Comparison of ENCODE assay signal across 8 mouse cellular contexts in the genomic region with DNA sequence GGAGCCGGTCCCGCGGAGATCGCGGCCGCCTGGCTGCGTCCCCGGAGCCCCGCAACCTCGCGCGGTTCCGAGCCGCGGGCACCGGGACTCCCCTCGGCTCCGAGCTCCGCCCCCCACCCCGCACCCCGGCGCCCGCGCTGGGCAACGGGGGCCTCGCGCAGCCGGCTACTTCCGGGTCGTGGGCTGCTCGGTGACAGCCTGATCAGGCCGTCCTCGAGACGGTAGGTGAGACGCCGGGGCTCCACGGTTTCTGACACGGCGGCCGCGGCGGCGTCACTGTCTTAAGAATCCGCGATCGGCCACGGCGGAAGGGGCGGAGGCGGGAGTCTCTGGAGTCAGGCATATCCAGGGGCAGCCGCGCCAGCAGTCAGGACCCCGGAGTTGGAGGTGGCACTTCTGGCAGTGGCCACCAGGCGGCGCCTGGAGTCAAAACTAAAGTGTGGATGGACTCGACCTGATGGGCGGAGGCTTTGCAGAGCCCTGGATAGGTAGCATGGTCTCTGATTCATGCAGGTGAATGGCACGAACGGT. TPM values are rescaled to one million over a fixed set of nuclear protein-coding genes. Genes with fewer than 3 reads are reported as not detected.
A peak's percentile ranks its signal among the peaks of the same experiment; 100 is the strongest.
DNase-seq lines count a peak whose midpoint lies in the region; ATAC-seq lines count a peak whose summit lies in the region.

A gene (minus strand): TSS at position 278 of the 531 bp plus-strand sequence.

- peak within 1 kb of the TSS; percentile 95 for H3K4me3 ChIP-seq in hindbrain, embryonic 11.5 days (ENCODE audit: low read depth, low read length)

- no peaks in the 10 kb centered on the region for H3K36me3 ChIP-seq in hindbrain, embryonic 11.5 days (ENCODE audit: control insufficient read depth, insufficient read depth, low read length)

- peak within 1 kb of the TSS; percentile 79 for H3K27ac ChIP-seq in hindbrain, embryonic 11.5 days (ENCODE audit: low read depth, low read length)

- peaks cover 4% of the 10 kb centered on the region for H3K4me1 ChIP-seq in hindbrain, embryonic 11.5 days (replicated peaks; ENCODE audit: control insufficient read depth, insufficient read depth, low read length)

- H3K27me3 ChIP-seq in hindbrain, embryonic 11.5 days (ENCODE audit: control insufficient read depth, insufficient read depth, low read length) = peaks cover 3% of the 10 kb centered on the region; the same call in 1 of the 2 replicates

- peak; percentile 92 for DNase-seq in MN1 (ENCODE audit: low spot score)
- peak; percentile 99 for DNase-seq in cerebellum, adult 9-10 months
- DNase-seq in frontal cortex, adult 2 months (ENCODE audit: extremely low spot score in 1 of 2, low spot score in 1 of 2) = peak; percentile 92 to 99
- peak; percentile 95 for DNase-seq in hindbrain, embryonic 11.5 days (ENCODE audit: low spot score)
- peak; percentile 99 for DNase-seq in layer of hippocampus, postnatal 10 days (ENCODE audit: low spot score in 2 of 2)
- peak; percentile 95 for DNase-seq in lung, postnatal 10 days
- peak; percentile 95 for DNase-seq in ovary, postnatal 36 days (ENCODE audit: low spot score)
- DNase-seq in thymus, postnatal 25 days = peak; percentile 98

- peak within 1 kb of the TSS; percentile 93 for H3K9ac ChIP-seq in hindbrain, embryonic 11.5 days (ENCODE audit: low read depth, low read length)

- WGBS in hindbrain, embryonic 11.5 days = 2% methylated on average over 48 of the region's 59 CpGs

- peak within 1 kb of the TSS; percentile 91 for H3K4me2 ChIP-seq in hindbrain, embryonic 11.5 days (replicated peaks; ENCODE audit: low read depth, low read length)

- peak; percentile 80 for ATAC-seq in hindbrain, embryonic 11.5 days (ENCODE audit: low FRiP score)

- no peaks in the 10 kb centered on the region for H3K9me3 ChIP-seq in hindbrain, embryonic 11.5 days (ENCODE audit: control insufficient read depth, low read length)

RNA-seq across cellular contexts. Expression of the gene that starts here (rescaled TPM):
- 122 and 124 TPM in 2 replicates for polyA plus RNA-seq in frontal cortex, adult 2 months (2012; rRNA removed)
- 48.0 and 54.2 TPM in 2 replicates for polyA plus RNA-seq in hindbrain, embryonic 11.5 days (2014; fragmentation: Nextera tagmentation; extraction: Ambion mirVana)
- total RNA-seq in layer of hippocampus, postnatal 10 days (2021) = 100 to 1,000 TPM in 1 of 2 experiments, 10 to 100 TPM in 1; 96.6 to 101 TPM

Comparison
In these comparisons a context has a peak if more than half of its experiments do, and no peak if none do; other contexts are left out.
1. Peak in every context shown above with its lines: DNase-seq, ATAC-seq, H3K4me3 ChIP-seq and H3K27ac ChIP-seq.